Mouse (Mus musculus) MEL (cell line): ENCODE data around the gene Spag9.

Source experiments
- CHD1 ChIP-seq: IDR thresholded peaks from 2 replicates; pipeline ENCODE4 v1.6.1; 2012; ENCODE audit warnings: low read depth, mild to moderate bottlenecking, inconsistent platforms, low read length, improper control_type of control experiment
- CTCF ChIP-seq, 3 experiments: IDR thresholded peaks in 2 of 3; conservative IDR thresholded peaks in 1 of 3; 2 replicates each; pipeline ENCODE4 v1.5.1; 2011 to 2012; ENCODE audit warnings: low read length in 3 of 3, low read depth in 2 of 3, mild to moderate bottlenecking in 2 of 3, improper control_type of control experiment in 1 of 3, inconsistent platforms in 1 of 3, mixed read lengths in 1 of 3, moderate library complexity in 1 of 3; ENCODE audit not compliant: control insufficient read depth in 1 of 3, insufficient read depth in 1 of 3, poor library complexity in 1 of 3, severe bottlenecking in 1 of 3
- ELF1 ChIP-seq: IDR thresholded peaks from 2 replicates; pipeline ENCODE4 v1.6.1; 2014; ENCODE audit warnings: low read depth, mild to moderate bottlenecking, inconsistent platforms, low read length, improper control_type of control experiment, moderate library complexity
- EP300 ChIP-seq, 2 experiments: IDR thresholded peaks; 2 replicates each; pipeline ENCODE4 v1.6.1; 2011; ENCODE audit warnings: improper control_type of control experiment in 2 of 2, low read length in 2 of 2, low read depth in 1 of 2, mild to moderate bottlenecking in 1 of 2
- GABPA ChIP-seq: IDR thresholded peaks from 2 replicates; pipeline ENCODE4 v1.6.1; 2012; ENCODE audit warnings: low read depth, mild to moderate bottlenecking, inconsistent platforms, low read length, improper control_type of control experiment, moderate library complexity
- GATA1 ChIP-seq: IDR thresholded peaks from 2 replicates; pipeline ENCODE4 v1.6.1; 2011; ENCODE audit warnings: low read depth, low read length, improper control_type of control experiment
- KAT2A ChIP-seq: conservative IDR thresholded peaks from 2 replicates; pipeline ENCODE4 v1.6.1; 2012; ENCODE audit warnings: low read depth, low read length, improper control_type of control experiment, inconsistent platforms
- MAFK ChIP-seq: IDR thresholded peaks from 2 replicates; pipeline ENCODE4 v1.6.1; 2011; ENCODE audit warnings: low read depth, mild to moderate bottlenecking, low read length, improper control_type of control experiment, borderline replicate concordance
- POLR2A ChIP-seq, 2 experiments: IDR thresholded peaks; 2 replicates each; pipeline ENCODE4 v1.6.1; 2011 to 2012; ENCODE audit warnings: low read length in 2 of 2, mild to moderate bottlenecking in 2 of 2, control low read depth in 1 of 2, improper control_type of control experiment in 1 of 2, low read depth in 1 of 2, moderate library complexity in 1 of 2; ENCODE audit not compliant: control insufficient read depth in 1 of 2, insufficient read depth in 1 of 2, poor library complexity in 1 of 2
- SIN3A ChIP-seq: IDR thresholded peaks from 2 replicates; pipeline ENCODE4 v1.6.1; 2012; ENCODE audit warnings: low read length, improper control_type of control experiment, inconsistent platforms
- TBP ChIP-seq: IDR thresholded peaks from 2 replicates; pipeline ENCODE4 v1.8.0; 2011; ENCODE audit warnings: low read depth, low read length, improper control_type of control experiment

DNA sequence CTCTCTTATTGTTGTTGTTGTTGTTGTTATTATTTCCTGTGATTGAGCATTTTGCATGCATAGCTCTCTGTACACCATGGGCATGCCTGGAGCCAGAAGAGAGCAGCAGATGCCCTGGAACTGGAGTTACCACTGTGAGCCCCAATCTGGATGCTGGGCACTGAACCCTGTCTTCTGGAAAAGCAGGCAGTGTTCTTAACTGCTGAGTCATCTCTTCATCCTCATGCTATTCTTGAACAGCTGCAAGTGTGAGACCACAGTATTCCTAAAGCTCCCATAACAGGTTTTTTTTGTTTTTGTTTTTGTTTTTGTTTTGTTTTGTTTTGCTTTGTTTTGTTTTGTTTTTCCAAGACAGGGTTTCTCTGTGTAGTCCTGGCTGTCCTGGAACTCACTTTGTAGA is 9.6 kb upstream of the Spag9 start:
- TF ChIP-seq POLR2A (IDR thresholded peaks at IDR 0.05; ENCODE audit: control insufficient read depth in 1 of 2, insufficient read depth in 1 of 2, low read depth in 1 of 2, low read length in 2 of 2, poor library complexity in 1 of 2), result no peak
- no peak for TF ChIP-seq CTCF (IDR thresholded peaks at IDR 0.05 in 2 of 3, conservative IDR thresholded peaks at IDR 0.05 in 1 of 3; ENCODE audit: control insufficient read depth in 1 of 3, insufficient read depth in 1 of 3, low read depth in 2 of 3, low read length in 3 of 3, poor library complexity in 1 of 3, severe bottlenecking in 1 of 3)
- no peak for TF ChIP-seq EP300 (IDR thresholded peaks at IDR 0.05; ENCODE audit: low read depth in 1 of 2, low read length in 2 of 2)
- no peak for TF ChIP-seq GABPA
- TF ChIP-seq TBP, result no peak
- no peak for TF ChIP-seq SIN3A
- TF ChIP-seq ELF1, result no peak
- no peak for TF ChIP-seq GATA1
- no peak for TF ChIP-seq KAT2A
- TF ChIP-seq CHD1, result no peak
- 0 out of 2 replicates have a peak, but pooled peaks have one; percentile 18 for TF ChIP-seq MAFK
